Mouse (Mus musculus) heart, embryonic 15.5 days (tissue): Measurements from ENCODE around the gene Cacna1c. TPM values are rescaled to one million over a fixed set of nuclear protein-coding genes. Genes with fewer than 3 reads are reported as not detected.

Experiments
- ATAC-seq: fragments of 200-750 bp; cut with Nextera tagmentation; replicated peaks from 2 replicates; pipeline ENCODE4 v1.8.0; 2017; ENCODE audit warnings: low read depth, moderate TSS enrichment; ENCODE audit not compliant: insufficient number of reproducible peaks, insufficient read depth, low FRiP score
- H3K27ac ChIP-seq: fragments of 300-500 bp; sonication (generic); 2 replicates; pipeline ENCODE4 v1.5.1; 2015; ENCODE audit warnings: mild to moderate bottlenecking, inconsistent platforms
- H3K27me3 ChIP-seq: fragments of 300-500 bp; sonication (generic); 2 replicates; pipeline ENCODE4 v1.6.1; 2015; ENCODE audit warnings: inconsistent platforms
- H3K36me3 ChIP-seq: fragments of 300-500 bp; sonication (generic); 2 replicates; pipeline ENCODE4 v1.6.1; 2015; ENCODE audit warnings: mild to moderate bottlenecking, inconsistent platforms
- H3K4me1 ChIP-seq: fragments of 300-500 bp; sonication (generic); replicated peaks from 2 replicates; pipeline ENCODE4 v1.6.1; 2015; ENCODE audit warnings: inconsistent platforms
- H3K4me2 ChIP-seq: fragments of 300-500 bp; sonication (generic); 2 replicates; pipeline ENCODE4 v1.6.1; 2015; ENCODE audit warnings: inconsistent platforms, mild to moderate bottlenecking, moderate library complexity
- H3K4me3 ChIP-seq: fragments of 300-500 bp; sonication (generic); 2 replicates; pipeline ENCODE4 v1.5.1; 2015; ENCODE audit warnings: mild to moderate bottlenecking, inconsistent platforms
- H3K9ac ChIP-seq: fragments of 300-500 bp; sonication (generic); 2 replicates; pipeline ENCODE4 v1.6.1; 2015; ENCODE audit warnings: mild to moderate bottlenecking, inconsistent platforms
- H3K9me3 ChIP-seq: fragments of 300-500 bp; sonication (generic); replicated peaks from 2 replicates; pipeline ENCODE4 v1.6.1; 2016; ENCODE audit warnings: inconsistent platforms
- WGBS: fragments of 180-500 bp; shearing (Covaris S2); methylation state at CpG from one replicate; pipeline ENCODE4 v1.1.7; 2015; ENCODE audit warnings: mixed read lengths; 5-methylcytosine and 5-hydroxymethylcytosine counted together
- polyA plus RNA-seq: library from polyadenylated mRNA; unstranded; fragments of >200 nt; fragmentation: Nextera tagmentation; extraction: Ambion mirVana; gene quantifications from 2 replicates; pipeline ENCODE4 v1.2.1, GENCODE M21; 2015

The Cacna1c gene
- polyA plus RNA-seq, 1 experiment from 2014 or later, result 65.3 TPM

DNA sequence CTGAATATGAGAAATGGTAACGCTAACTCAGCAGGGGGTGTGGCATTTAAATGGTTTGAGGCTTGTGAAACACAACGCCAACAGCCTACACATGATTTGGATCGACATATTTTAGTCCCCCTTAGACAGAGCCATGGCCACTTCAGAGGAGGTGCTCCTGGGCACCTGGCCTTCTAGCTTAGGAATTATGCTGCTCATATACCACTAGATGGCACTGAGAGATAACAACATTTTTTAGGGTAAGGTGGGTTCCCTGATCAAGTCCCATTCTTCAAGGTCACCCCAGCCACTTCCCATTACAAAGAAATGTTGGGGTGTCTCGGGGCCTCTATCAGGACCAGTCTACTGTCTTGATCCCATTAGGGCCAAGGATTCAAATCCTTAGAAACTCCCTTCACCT is 570.0 kb downstream of the Cacna1c start:
- Histone ChIP-seq H3K9me3 (no peaks in the 10 kb centered on the region), H3K4me1 (no peaks in the 10 kb centered on the region), H3K36me3 (peaks cover 25% of the 10 kb centered on the region), H3K4me2 (no peak overlapping the region), H3K27me3 (no peaks in the 10 kb centered on the region), H3K4me3 (no peak overlapping the region), H3K9ac (no peak overlapping the region), H3K27ac (no peak overlapping the region)
- no peak for ATAC-seq
- WGBS, result 75% methylated on average over 4 of the region's 4 CpGs

DNA sequence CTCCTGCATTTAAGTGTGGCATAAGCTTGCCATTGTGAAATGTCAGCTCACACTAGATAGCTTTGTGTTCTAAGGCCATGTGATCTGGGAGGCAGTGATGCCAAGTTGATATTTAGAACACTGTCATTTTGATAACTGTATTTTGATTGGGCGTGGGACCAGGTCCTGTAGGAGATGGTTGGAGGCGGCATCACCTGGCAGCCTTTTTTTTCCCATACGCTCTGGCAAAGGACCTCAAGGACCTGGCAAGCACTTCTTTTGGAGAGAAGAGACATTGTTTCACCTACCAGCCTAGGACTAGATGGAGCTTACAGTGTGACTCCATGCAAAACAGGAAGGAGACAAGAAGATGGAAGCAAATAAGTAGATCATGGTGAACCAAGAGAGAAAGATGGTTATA is 572.6 kb downstream of the Cacna1c start:
- Histone ChIP-seq H3K27me3 (no peaks in the 10 kb centered on the region), H3K36me3 (peaks cover 25% of the 10 kb centered on the region), H3K27ac (no peak overlapping the region), H3K4me1 (no peaks in the 10 kb centered on the region), H3K9me3 (no peaks in the 10 kb centered on the region), H3K9ac (no peak overlapping the region), H3K4me2 (no peak overlapping the region), H3K4me3 (no peak overlapping the region)
- ATAC-seq, result no peak
- 95% methylated on average over 3 of the region's 3 CpGs for WGBS

GRCm38 (mm10) chr6:118621866-118622265 is 574.4 kb downstream of the Cacna1c start:
- no peaks in the 10 kb centered on the region for H3K4me1 ChIP-seq
- no peak for ATAC-seq
- WGBS, result 60% methylated on average over 7 of the region's 7 CpGs
- H3K27me3 ChIP-seq, result no peaks in the 10 kb centered on the region
- no peaks in the 10 kb centered on the region for H3K9me3 ChIP-seq
- peaks cover 31% of the 10 kb centered on the region for H3K36me3 ChIP-seq
- H3K27ac ChIP-seq, result no peak overlapping the region
- H3K4me2 ChIP-seq, result no peak overlapping the region
- no peak overlapping the region for H3K4me3 ChIP-seq
- H3K9ac ChIP-seq, result no peak overlapping the region

DNA sequence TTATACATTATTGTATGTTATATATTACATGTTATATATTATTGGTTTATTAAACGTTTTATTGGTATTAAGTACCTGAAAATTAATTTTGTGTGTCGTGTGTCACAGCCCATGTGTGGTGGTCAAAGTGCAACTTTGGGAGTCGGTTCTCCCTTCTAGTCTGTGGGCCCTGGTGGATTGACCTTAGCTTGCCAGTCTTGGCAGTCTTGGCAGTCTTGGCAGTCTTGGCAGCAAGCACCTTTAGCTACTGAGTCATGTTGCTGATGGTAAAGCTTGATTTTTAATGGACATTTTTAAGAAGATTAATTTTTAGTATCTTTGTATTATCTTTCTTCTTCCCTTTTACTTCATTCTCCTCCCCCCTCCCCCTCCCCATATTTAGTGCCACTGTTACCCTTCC is 574.8 kb downstream of the Cacna1c start:
- no peak overlapping the region for H3K9ac ChIP-seq
- no peak overlapping the region for H3K4me3 ChIP-seq
- H3K9me3 ChIP-seq, result no peaks in the 10 kb centered on the region
- H3K27me3 ChIP-seq, result no peaks in the 10 kb centered on the region
- no peak overlapping the region for H3K4me2 ChIP-seq
- H3K4me1 ChIP-seq, result no peaks in the 10 kb centered on the region
- ATAC-seq, result no peak
- H3K36me3 ChIP-seq, result peaks cover 31% of the 10 kb centered on the region
- WGBS, result 86% methylated on average over 3 of the region's 3 CpGs
- no peak overlapping the region for H3K27ac ChIP-seq

DNA sequence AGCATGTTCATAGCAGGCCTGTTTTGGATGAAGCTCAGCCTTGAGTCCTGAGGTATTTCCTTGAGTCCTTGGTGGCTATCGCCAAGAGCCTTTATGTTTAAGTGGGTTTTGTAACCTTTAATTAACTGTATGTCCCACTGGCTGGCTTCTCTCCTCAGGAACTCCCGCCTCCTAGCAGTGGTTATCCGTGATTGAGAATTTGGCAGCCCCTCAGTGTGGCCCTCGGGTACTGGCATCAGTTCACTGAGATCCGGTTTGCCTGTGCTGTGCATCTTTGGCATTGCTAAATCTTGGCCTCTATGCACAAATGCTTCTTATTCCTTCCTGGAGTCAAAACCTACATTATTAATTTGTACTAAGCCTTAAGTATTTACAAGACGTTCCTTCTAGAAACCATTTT is 587.3 kb downstream of the Cacna1c start:
- no peak overlapping the region for H3K4me2 ChIP-seq
- 82% methylated on average over 6 of the region's 6 CpGs for WGBS
- H3K4me1 ChIP-seq, result no peaks in the 10 kb centered on the region
- H3K27me3 ChIP-seq, result no peaks in the 10 kb centered on the region
- H3K4me3 ChIP-seq, result no peak overlapping the region
- no peak overlapping the region for H3K9ac ChIP-seq
- no peaks in the 10 kb centered on the region for H3K9me3 ChIP-seq
- no peak for ATAC-seq
- H3K27ac ChIP-seq, result no peak overlapping the region
- peaks cover 72% of the 10 kb centered on the region; the same call in 1 of the 2 replicates for H3K36me3 ChIP-seq

GRCm38 (mm10) chr6:118605974-118606373 is 590.2 kb downstream of the Cacna1c start:
- no peak for ATAC-seq
- 68% methylated on average over 7 of the region's 7 CpGs for WGBS
- H3K36me3 ChIP-seq, result peaks cover 80% of the 10 kb centered on the region
- no peak overlapping the region for H3K27ac ChIP-seq
- no peaks in the 10 kb centered on the region for H3K4me1 ChIP-seq
- H3K9me3 ChIP-seq, result no peaks in the 10 kb centered on the region
- no peak overlapping the region for H3K4me2 ChIP-seq
- H3K4me3 ChIP-seq, result no peak overlapping the region
- no peak overlapping the region for H3K9ac ChIP-seq
- H3K27me3 ChIP-seq, result no peaks in the 10 kb centered on the region

DNA sequence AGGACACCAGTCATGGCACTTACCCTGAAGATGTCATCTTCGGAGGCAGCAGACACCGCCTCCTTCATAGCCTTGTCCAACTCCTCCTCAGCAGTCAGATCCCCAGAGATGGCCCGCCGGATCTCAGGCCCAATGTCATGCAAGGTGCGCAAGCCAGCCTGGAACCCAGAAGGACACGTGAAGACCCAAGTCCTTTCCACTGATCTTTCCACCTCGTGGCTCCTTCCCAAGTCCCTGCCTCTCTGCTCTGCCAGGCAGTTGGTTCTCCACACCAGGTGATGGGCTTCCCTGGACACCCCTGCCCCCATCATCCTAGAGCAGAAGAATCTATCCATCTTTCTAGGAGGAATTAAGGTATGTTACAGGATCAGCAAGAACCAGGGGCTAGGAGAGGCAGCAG is 592.4 kb downstream of the Cacna1c start:
- no peak overlapping the region for H3K4me3 ChIP-seq
- WGBS, result 89% methylated on average over 7 of the region's 7 CpGs
- H3K27me3 ChIP-seq, result no peaks in the 10 kb centered on the region
- H3K36me3 ChIP-seq, result peaks cover 67% of the 10 kb centered on the region
- ATAC-seq, result no peak
- H3K9me3 ChIP-seq, result no peaks in the 10 kb centered on the region
- H3K27ac ChIP-seq, result no peak overlapping the region
- H3K4me1 ChIP-seq, result no peaks in the 10 kb centered on the region
- no peak overlapping the region for H3K4me2 ChIP-seq
- H3K9ac ChIP-seq, result no peak overlapping the region

- Histone ChIP-seq H3K9ac (no peak overlapping the region), H3K27me3 (peaks cover 13% of the 10 kb centered on the region; the same call in 1 of the 2 replicates), H3K36me3 (peaks cover 50% of the 10 kb centered on the region), H3K9me3 (no peaks in the 10 kb centered on the region), H3K4me2 (no peak overlapping the region), H3K4me1 (peaks cover 13% of the 10 kb centered on the region), H3K4me3 (no peak overlapping the region), H3K27ac (peak overlapping the region; percentile 2; the same call in 1 of the 2 replicates)
- peak; percentile 27; the same call in 1 of the 2 replicates for ATAC-seq
- WGBS, result 55% methylated on average over 9 of the region's 9 CpGs
These were observed 600.5 kb downstream of the Cacna1c start for GRCm38 (mm10) chr6:118595681-118596055.

DNA sequence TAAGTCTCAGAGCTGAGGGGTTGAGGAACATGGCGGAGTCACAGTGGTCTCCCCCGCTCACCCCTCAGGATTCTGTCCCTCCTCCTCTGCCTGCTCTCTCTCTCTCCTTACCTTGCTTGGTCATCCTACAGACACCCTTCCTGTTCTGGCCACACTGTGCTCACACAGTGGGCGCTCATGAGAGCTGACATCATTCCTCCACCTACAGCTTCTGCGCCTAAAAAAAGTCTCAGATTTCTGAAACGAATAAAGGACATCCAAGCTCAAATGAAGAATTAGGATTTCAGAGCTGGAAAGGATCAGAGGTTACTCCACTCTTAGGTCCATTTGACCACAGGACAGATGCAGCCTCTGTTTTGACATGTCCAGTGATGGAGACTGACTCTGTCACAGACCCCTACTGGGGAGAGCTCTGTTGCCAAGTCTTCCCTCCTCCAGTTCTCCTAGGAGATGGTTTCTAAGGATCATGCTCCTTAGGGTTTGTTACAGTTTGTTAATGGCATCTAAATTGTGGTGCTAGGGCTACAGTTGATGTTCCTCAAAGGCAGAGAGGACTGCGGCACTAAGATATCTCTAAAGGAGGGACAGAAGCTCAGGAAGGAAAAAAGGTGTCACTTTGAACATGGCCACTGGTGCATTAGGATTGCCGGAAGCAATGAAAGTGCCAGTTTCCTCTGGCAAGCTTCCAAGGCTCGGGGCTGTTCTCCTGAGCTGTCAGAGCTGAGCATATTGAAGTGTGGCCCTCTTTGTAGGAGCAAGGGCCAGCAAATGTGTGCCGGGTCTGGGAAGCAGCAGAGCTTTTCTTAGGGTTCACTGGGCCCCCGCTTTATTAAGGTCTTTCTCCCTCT is 601.2 kb downstream of the Cacna1c start:
- H3K4me3 ChIP-seq, result no peak overlapping the region
- no peak for ATAC-seq
- H3K9ac ChIP-seq, result no peak overlapping the region
- H3K36me3 ChIP-seq, result peaks cover 50% of the 10 kb centered on the region
- no peak overlapping the region for H3K4me2 ChIP-seq
- H3K27me3 ChIP-seq, result peaks cover 13% of the 10 kb centered on the region; the same call in 1 of the 2 replicates
- no peak overlapping the region for H3K27ac ChIP-seq
- peaks cover 13% of the 10 kb centered on the region for H3K4me1 ChIP-seq
- H3K9me3 ChIP-seq, result no peaks in the 10 kb centered on the region
- WGBS, result 68% methylated on average over 10 of the region's 10 CpGs

DNA sequence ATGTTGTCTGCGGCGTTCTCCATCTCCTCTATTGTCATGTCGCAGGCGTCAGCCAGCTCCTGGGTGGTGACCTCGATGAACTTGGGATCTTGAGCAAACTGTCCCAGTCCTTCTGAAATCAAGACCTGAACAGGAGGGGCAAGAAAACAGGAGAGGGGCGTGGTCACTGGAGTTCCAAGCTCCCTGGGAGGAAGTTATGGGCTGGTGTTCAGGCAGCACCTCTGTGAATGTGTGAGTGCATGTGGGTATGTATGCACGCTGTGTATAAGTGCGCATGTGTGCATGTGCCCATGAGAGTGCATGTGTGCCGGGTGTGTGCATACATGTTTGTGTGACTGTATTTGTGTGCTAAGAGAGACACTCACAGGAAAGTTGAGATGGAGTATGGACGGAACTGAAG is 602.1 kb downstream of the Cacna1c start:
- no peak overlapping the region for H3K9ac ChIP-seq
- peaks cover 13% of the 10 kb centered on the region; the same call in 1 of the 2 replicates for H3K27me3 ChIP-seq
- WGBS, result 46% methylated on average over 10 of the region's 10 CpGs
- no peak overlapping the region for H3K27ac ChIP-seq
- H3K9me3 ChIP-seq, result no peaks in the 10 kb centered on the region
- H3K4me1 ChIP-seq, result peaks cover 13% of the 10 kb centered on the region
- H3K4me3 ChIP-seq, result peak overlapping the region; percentile 38; the same call in 1 of the 2 replicates
- peaks cover 47% of the 10 kb centered on the region for H3K36me3 ChIP-seq
- peak overlapping the region; percentile 61 for H3K4me2 ChIP-seq
- ATAC-seq, result no peak

- Histone ChIP-seq H3K9ac (no peak overlapping the region), H3K4me2 (peak overlapping the region; percentile 61), H3K27me3 (peaks cover 13% of the 10 kb centered on the region; the same call in 1 of the 2 replicates), H3K9me3 (no peaks in the 10 kb centered on the region), H3K4me1 (peaks cover 13% of the 10 kb centered on the region), H3K36me3 (peaks cover 47% of the 10 kb centered on the region), H3K27ac (no peak overlapping the region), H3K4me3 (peak overlapping the region; percentile 38)
- WGBS, result 26% methylated on average over 34 of the region's 34 CpGs
- no peak; the same call in 1 of the 2 replicates for ATAC-seq
These were observed 602.7 kb downstream of the Cacna1c start for GRCm38 (mm10) chr6:118593377-118594061.
